Mouse (Mus musculus): ENCODE data around the gene Gm49318. TPM values are rescaled to one million over a fixed set of nuclear protein-coding genes. Genes with fewer than 3 reads are reported as not detected.

Gene Gm49318
- polyA plus RNA-seq, 1 experiment: not detected

DNA sequence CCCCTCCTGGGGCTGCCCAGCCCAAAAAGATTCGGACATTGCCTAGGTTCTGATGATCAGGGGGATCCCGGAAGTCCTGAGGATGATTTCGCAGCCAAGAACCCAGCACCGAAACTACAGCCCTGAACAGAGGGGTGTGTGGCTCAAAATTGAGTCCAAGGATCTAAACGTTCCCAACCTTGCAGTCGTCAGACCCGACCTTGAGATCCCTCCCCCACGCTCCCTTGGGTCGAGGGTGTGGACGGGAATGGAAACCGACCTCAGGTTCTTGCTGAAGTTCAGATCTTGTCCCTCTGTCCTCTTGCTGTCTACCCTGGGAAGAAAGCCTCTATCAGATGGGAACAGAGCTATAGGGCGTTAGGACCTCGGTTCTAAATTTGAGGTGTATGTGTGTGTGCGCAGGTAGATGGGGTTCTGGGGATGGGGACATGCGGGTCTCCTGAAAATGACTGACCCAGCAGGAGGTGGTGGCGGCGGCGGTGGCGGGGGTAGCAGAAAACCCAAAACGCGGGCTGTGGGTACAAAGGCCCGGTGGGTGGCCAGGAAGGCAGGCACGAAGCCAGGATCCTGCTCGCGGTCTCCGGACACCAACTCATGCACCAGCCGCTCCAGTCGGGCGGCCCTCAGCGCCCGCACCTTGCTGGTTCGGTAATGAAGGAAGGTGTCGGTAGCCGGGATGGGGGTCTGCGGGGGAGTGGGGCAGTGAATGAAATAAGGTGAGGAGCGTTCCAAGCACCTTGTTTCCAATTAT is 83.3 kb downstream of the Gm49318 start:
- WGBS: 19% methylated on average over 36 of the region's 36 CpGs
- no peak overlapping the region for H3K4me3 ChIP-seq (ENCODE audit: insufficient read depth, low read depth, low read length)

More for the DNA sequence above, 83.3 kb downstream of the Gm49318 start:
- Histone ChIP-seq H3K27ac (ENCODE audit: insufficient read depth, low read depth, low read length) (no peak overlapping the region), H3K4me1 (ENCODE audit: control insufficient read depth, insufficient read depth, low read length) (peaks cover 27% of the 10 kb centered on the region)
- TF ChIP-seq POLR2A (IDR thresholded peaks at IDR 0.05; ENCODE audit: insufficient read depth, low read depth, low read length) (no peak), CTCF (IDR thresholded peaks at IDR 0.05; ENCODE audit: insufficient read depth, low read depth, low read length) (no peak)

Other genes with a start within 250 kb of the Gm49318 start
- not detected in 2 replicates for gene Angptl8, start 235.7 kb downstream of the Gm49318 start, polyA plus RNA-seq (2012; ENCODE audit: insufficient read depth, insufficient read length, low replicate concordance, missing spikeins)
- not detected in 2 replicates for gene Dock6, start 218.6 kb downstream of the Gm49318 start, polyA plus RNA-seq (2012; ENCODE audit: insufficient read depth, insufficient read length, low replicate concordance, missing spikeins)
- not detected in 2 replicates for gene Rab3d, start 153.1 kb downstream of the Gm49318 start, polyA plus RNA-seq (2012; ENCODE audit: insufficient read depth, insufficient read length, low replicate concordance, missing spikeins)
- gene Ccdc159, start 143.8 kb downstream of the Gm49318 start, polyA plus RNA-seq (2012; ENCODE audit: insufficient read depth, insufficient read length, low replicate concordance, missing spikeins): not detected in 2 replicates
- not detected in 2 replicates for gene Tmem205, start 143.7 kb downstream of the Gm49318 start, polyA plus RNA-seq (2012; ENCODE audit: insufficient read depth, insufficient read length, low replicate concordance, missing spikeins)
- not detected in 2 replicates for gene Plppr2, start 134.2 kb downstream of the Gm49318 start, polyA plus RNA-seq (2012; ENCODE audit: insufficient read depth, insufficient read length, low replicate concordance, missing spikeins)
- gene Swsap1, start 115.5 kb downstream of the Gm49318 start, polyA plus RNA-seq (2012; ENCODE audit: insufficient read depth, insufficient read length, low replicate concordance, missing spikeins): not detected in 2 replicates
- gene Epor, start 107.8 kb downstream of the Gm49318 start, polyA plus RNA-seq (2012; ENCODE audit: insufficient read depth, insufficient read length, low replicate concordance, missing spikeins): not detected in 2 replicates
- gene Rgl3, start 81.8 kb downstream of the Gm49318 start, polyA plus RNA-seq (2012; ENCODE audit: insufficient read depth, insufficient read length, low replicate concordance, missing spikeins): not detected in 2 replicates
- gene Ccdc151, start 68.6 kb downstream of the Gm49318 start, polyA plus RNA-seq (2012; ENCODE audit: insufficient read depth, insufficient read length, low replicate concordance, missing spikeins): not detected in 2 replicates
- gene Prkcsh, start 68.5 kb downstream of the Gm49318 start, polyA plus RNA-seq (2012; ENCODE audit: insufficient read depth, insufficient read length, low replicate concordance, missing spikeins): not detected in 2 replicates
- not detected in 2 replicates for gene Elavl3, start 19.2 kb downstream of the Gm49318 start, polyA plus RNA-seq (2012; ENCODE audit: insufficient read depth, insufficient read length, low replicate concordance, missing spikeins)
- not detected in 2 replicates for gene Zfp653, start 117 bp upstream of the Gm49318 start, polyA plus RNA-seq (2012; ENCODE audit: insufficient read depth, insufficient read length, low replicate concordance, missing spikeins)
- not detected in 2 replicates for gene Ecsit, start 14.2 kb upstream of the Gm49318 start, polyA plus RNA-seq (2012; ENCODE audit: insufficient read depth, insufficient read length, low replicate concordance, missing spikeins)
- gene Cnn1, start 28.0 kb upstream of the Gm49318 start, polyA plus RNA-seq (2012; ENCODE audit: insufficient read depth, insufficient read length, low replicate concordance, missing spikeins): not detected in 2 replicates
- gene Elof1, start 45.9 kb upstream of the Gm49318 start, polyA plus RNA-seq (2012; ENCODE audit: insufficient read depth, insufficient read length, low replicate concordance, missing spikeins): not detected in 2 replicates
- gene Acp5, start 64.5 kb upstream of the Gm49318 start, polyA plus RNA-seq (2012; ENCODE audit: insufficient read depth, insufficient read length, low replicate concordance, missing spikeins): not detected in 2 replicates
- not detected in 2 replicates for gene Pigyl, start 85.6 kb upstream of the Gm49318 start, polyA plus RNA-seq (2012; ENCODE audit: insufficient read depth, insufficient read length, low replicate concordance, missing spikeins)
- gene Zfp872, start 116.8 kb upstream of the Gm49318 start, polyA plus RNA-seq (2012; ENCODE audit: insufficient read depth, insufficient read length, low replicate concordance, missing spikeins): not detected in 2 replicates
- gene Zfp809, start 154.5 kb upstream of the Gm49318 start, polyA plus RNA-seq (2012; ENCODE audit: insufficient read depth, insufficient read length, low replicate concordance, missing spikeins): not detected in 2 replicates
- gene Zfp599, start 188.6 kb upstream of the Gm49318 start, polyA plus RNA-seq (2012; ENCODE audit: insufficient read depth, insufficient read length, low replicate concordance, missing spikeins): not detected in 2 replicates
- gene Zfp810, start 236.4 kb upstream of the Gm49318 start, polyA plus RNA-seq (2012; ENCODE audit: insufficient read depth, insufficient read length, low replicate concordance, missing spikeins): not detected in 2 replicates

Data from olfactory bulb, adult 2 months (tissue).